Mouse (Mus musculus): ENCODE results near the gene Krt6b. TPM values are rescaled to one million over a fixed set of nuclear protein-coding genes. Genes with fewer than 3 reads are reported as not detected.
"Not testable (repeated sequence)": the region's sequence is repeated elsewhere in the genome, so short reads cannot be mapped to it uniquely, and the experiment has no call there.

Gene Krt6b
- polyA plus RNA-seq, 1 experiment from 2014 or later, result not detected

DNA sequence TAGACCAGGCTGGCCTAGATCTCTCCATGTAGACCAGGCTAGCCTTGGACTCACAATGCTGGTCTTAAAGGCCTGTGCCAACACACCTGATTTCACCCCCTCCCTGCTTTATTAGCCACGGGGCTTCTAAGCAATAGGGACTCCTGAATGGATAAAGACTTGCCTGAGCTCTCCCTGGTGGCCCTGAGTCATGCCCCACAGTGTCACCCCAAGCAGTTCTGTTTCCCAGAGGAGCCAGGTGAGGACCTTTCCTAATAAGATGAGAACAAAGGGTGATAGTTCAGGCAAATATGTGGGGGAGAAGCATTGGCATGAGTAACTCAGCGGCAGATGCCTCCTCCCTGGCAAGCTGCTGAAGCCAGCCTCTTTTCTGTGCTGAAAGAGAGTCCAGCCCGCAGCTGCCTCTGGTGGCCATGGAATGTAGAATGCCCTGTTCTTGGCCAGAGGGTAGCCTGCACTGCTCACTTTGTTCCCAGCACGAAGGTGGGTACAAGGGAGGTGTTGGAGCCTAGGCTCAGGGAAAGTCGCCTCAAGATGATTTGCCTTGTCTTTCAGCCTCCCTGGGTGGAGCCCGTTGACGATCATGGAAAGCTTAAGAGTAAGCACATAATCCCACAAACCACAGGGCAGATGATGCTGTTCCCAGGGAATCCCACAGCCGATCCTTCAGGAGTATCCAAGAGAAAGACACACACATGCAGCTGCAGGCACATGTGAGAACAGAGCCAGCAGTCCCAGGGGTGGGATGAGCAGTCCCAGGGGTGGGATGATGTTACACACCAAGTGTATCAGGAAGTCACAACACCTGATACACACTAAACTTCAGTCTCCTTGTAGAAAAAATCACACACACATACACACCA, 17.5 kb upstream of the Krt6b start:
- Histone ChIP-seq H3K4me1 (replicated peaks) (no peaks in the 10 kb centered on the region), H3K36me3 (no peaks in the 10 kb centered on the region), H3K9ac (no peak overlapping the region), H3K27me3 (no peaks in the 10 kb centered on the region), H3K27ac (no peak overlapping the region), H3K9me3 (replicated peaks) (no peaks in the 10 kb centered on the region), H3K4me2 (no peak overlapping the region), H3K4me3 (replicated peaks) (no peak overlapping the region)
- ATAC-seq (ENCODE audit: low read depth) (no peak), DNase-seq (no peak)
- 55% methylated on average over 8 of the region's 8 CpGs for WGBS (ENCODE audit: insufficient replicate concordance)

DNA sequence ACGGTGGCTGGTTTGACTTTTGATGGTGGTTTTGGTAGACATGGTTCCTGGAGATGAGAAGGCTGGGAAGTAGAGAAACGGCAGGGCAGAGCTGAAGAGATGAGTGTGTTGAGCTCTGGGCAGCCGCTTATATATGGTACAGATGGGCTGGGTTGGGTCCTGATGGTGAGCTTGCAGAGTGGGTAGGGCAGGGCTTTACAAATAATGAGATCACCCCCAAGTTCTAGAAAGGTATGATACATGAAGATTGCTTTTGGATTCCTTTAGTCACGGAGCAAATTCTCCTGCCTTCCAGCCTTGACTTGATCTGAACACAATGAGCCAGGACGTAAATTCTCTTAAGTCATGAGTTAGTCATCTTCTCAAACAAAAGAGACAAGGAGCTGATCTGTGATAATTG, 14.1 kb upstream of the Krt6b start, which contains the start of gene Krt6a:
Gene Krt6a (minus strand): TSS at position 101 of the 400 bp plus-strand sequence.
- Histone ChIP-seq H3K4me2 (no peak within 1 kb of the TSS), H3K4me1 (replicated peaks) (no peaks in the 10 kb centered on the region), H3K36me3 (no peaks in the 10 kb centered on the region), H3K27me3 (no peaks in the 10 kb centered on the region), H3K9me3 (replicated peaks) (no peaks in the 10 kb centered on the region), H3K27ac (no peak within 1 kb of the TSS), H3K9ac (no peak within 1 kb of the TSS), H3K4me3 (replicated peaks) (no peak within 1 kb of the TSS)
- no peak for ATAC-seq (ENCODE audit: low read depth)
- WGBS (ENCODE audit: insufficient replicate concordance), result 58% methylated on average over 5 of the region's 5 CpGs
- DNase-seq, result no peak

DNA sequence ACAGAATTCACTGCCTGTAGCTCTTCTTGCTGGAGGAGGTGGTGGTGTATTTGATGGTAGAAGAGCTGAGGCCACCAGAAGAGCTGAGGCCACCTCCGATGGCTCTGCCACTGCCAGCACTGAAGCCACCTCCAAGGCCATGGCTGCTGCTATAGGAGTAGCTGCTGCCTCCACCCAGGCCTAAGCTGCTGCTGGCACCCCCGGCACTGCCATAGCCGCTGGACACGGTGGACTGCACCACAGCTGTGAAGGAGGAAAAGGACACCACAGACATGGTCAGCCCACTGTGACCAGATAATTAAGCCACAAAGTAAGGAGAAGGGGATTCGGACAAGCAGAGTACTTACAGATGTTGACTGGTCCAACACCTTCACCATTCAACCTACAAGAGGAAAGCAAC, 10.4 kb upstream of the Krt6b start:
- H3K9me3 ChIP-seq (replicated peaks); DNase-seq; ATAC-seq (ENCODE audit: low read depth); H3K27me3 ChIP-seq; H3K4me3 ChIP-seq (replicated peaks); H3K4me2 ChIP-seq; H3K9ac ChIP-seq; H3K4me1 ChIP-seq (replicated peaks); H3K36me3 ChIP-seq; H3K27ac ChIP-seq: not testable (repeated sequence)
- WGBS (ENCODE audit: insufficient replicate concordance), result 80% methylated on average over 5 of the region's 5 CpGs

DNA sequence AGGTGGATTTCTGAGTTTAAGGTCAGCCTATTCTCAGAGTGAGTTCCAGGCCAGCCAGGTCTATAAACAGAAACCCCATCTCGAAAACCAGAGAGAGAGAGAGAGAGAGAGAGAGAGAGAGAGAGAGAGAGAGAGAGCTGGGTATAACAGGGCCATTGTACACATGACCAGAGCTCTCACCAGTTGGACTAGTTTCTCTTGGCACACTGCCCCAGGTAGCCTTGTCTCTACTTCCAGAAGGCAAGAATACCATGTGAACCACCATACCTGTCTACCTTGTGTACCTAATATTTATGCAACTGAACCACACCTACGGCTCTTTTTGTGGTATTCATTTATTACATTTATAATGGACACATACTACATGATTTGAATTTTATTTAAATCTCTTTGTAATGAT, 8.1 kb upstream of the Krt6b start:
- Histone ChIP-seq H3K4me1 (replicated peaks) (no peaks in the 10 kb centered on the region), H3K36me3 (no peaks in the 10 kb centered on the region), H3K9ac (no peak overlapping the region), H3K27me3 (no peaks in the 10 kb centered on the region), H3K27ac (no peak overlapping the region), H3K9me3 (replicated peaks) (no peaks in the 10 kb centered on the region), H3K4me3 (replicated peaks) (no peak overlapping the region), H3K4me2 (no peak overlapping the region)
- no peak for ATAC-seq (ENCODE audit: low read depth)
- 39% methylated on average over 2 of the region's 2 CpGs for WGBS (ENCODE audit: insufficient replicate concordance)
- DNase-seq, result no peak

DNA sequence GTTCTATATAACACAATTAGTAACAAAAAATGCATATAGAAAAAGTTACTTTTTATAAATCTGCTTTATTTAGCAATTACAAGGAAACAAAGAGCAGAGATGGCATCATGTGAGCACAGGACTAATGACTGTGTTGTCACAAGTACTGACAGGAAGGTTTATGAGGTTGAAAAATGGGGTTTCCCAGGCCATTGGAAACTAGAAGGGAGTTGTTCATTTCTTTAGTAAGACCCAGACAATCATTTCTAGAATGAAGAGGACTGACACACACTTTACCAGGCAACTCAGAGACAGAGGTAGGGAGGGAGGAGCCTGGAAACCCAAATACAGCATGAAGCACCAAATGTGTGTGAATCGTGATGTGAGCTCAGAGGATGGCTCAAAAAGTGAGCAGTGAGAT, 4.1 kb downstream of the Krt6b start:
- Histone ChIP-seq H3K4me3 (replicated peaks) (no peak overlapping the region), H3K9ac (no peak overlapping the region), H3K27me3 (no peaks in the 10 kb centered on the region), H3K4me2 (no peak overlapping the region), H3K36me3 (no peaks in the 10 kb centered on the region), H3K9me3 (replicated peaks) (no peaks in the 10 kb centered on the region), H3K4me1 (replicated peaks) (no peaks in the 10 kb centered on the region), H3K27ac (no peak overlapping the region)
- no peak for ATAC-seq (ENCODE audit: low read depth)
- 67% methylated on average over 1 of the region's 1 CpGs for WGBS (ENCODE audit: insufficient replicate concordance)
- DNase-seq, result no peak

DNA sequence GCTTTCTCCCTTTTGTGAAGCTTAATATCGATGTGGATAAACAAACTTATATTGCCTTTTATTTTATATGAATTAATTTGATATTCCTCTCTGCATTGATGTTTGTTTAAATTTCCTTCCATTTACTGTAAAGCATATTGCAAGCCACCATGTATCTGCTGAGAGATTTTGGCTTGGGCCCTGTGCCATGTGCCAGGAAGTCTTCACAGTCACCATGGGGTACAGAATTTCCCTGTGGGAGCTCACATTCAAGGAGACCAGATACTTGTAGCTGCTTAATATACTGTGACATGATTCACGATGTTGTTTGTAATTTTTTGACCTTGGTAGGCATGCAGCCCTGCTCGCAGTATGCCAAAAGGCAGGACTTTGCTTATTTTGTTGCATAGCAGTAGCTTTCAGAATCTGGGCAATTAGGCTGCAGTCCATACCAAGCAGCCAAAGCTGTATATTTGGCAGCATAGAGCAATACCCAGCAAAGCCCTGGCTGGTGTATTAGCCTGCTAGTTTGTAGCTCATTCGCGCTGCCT, 27.3 kb downstream of the Krt6b start:
- Histone ChIP-seq H3K4me2 (no peak overlapping the region), H3K27ac (no peak overlapping the region), H3K36me3 (no peaks in the 10 kb centered on the region), H3K27me3 (no peaks in the 10 kb centered on the region), H3K4me3 (replicated peaks) (no peak overlapping the region), H3K9me3 (replicated peaks) (no peaks in the 10 kb centered on the region), H3K4me1 (replicated peaks) (no peaks in the 10 kb centered on the region), H3K9ac (no peak overlapping the region)
- ATAC-seq (ENCODE audit: low read depth), result no peak
- DNase-seq, result no peak
- 65% methylated on average over 5 of the region's 5 CpGs for WGBS (ENCODE audit: insufficient replicate concordance)

DNA sequence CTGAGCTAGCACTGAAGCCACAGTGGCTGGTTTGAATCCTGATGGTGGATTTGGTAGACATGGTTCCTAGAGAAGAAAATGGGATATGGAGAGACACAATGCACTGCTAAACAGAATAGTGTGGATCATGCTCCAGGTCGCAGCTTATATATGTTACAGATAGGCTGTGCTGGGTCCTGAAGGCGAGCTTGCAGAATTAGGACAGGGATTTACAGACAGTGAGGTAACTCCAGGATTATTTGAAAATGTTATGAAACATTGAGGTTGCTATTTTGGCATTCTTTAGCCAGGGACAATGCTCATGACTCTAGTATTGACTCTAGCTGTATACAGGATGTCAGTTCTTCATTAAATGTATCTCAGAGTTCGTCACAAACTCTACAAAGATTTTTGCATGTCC, 32.8 kb downstream of the Krt6b start, which contains the start of gene Gm5478:
Gene Gm5478 (minus strand): TSS at position 101 of the 400 bp plus-strand sequence.
- H3K27ac ChIP-seq, result no peak within 1 kb of the TSS
- H3K9me3 ChIP-seq (replicated peaks), result no peaks in the 10 kb centered on the region
- H3K9ac ChIP-seq, result no peak within 1 kb of the TSS
- H3K36me3 ChIP-seq, result no peaks in the 10 kb centered on the region
- no peak within 1 kb of the TSS for H3K4me3 ChIP-seq (replicated peaks)
- 54% methylated on average over 3 of the region's 3 CpGs for WGBS (ENCODE audit: insufficient replicate concordance)
- DNase-seq (no peak), ATAC-seq (ENCODE audit: low read depth) (no peak)
- H3K4me2 ChIP-seq, result no peak within 1 kb of the TSS
- no peaks in the 10 kb centered on the region for H3K27me3 ChIP-seq
- H3K4me1 ChIP-seq (replicated peaks), result no peaks in the 10 kb centered on the region

DNA sequence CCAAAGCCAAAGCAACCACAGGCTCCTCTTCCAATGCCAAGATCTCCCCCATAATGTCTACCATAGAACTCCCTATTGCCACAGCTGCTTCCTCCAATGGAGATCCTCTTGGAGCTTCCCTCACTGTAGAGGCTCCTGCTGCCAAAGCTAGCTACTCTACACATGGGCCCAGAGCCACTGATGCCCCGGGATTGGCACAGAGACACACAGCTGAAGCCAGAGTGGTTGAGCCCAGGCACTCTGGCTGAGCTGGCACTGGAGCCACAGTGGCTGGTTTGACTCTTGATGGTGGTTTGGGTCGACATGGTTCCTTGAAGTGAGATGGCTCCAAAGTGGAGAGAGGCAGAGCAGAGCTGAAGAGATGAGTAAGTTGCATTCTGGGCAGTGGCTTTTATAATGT, 52.2 kb downstream of the Krt6b start, which contains the start of gene Gm5414:
Gene Gm5414 (minus strand): TSS at position 305 of the 400 bp plus-strand sequence.
- H3K4me1 ChIP-seq (replicated peaks), result no peaks in the 10 kb centered on the region
- H3K4me3 ChIP-seq (replicated peaks), result no peak within 1 kb of the TSS
- WGBS (ENCODE audit: insufficient replicate concordance), result 37% methylated on average over 2 of the region's 2 CpGs

More for the DNA sequence above, 52.2 kb downstream of the Krt6b start, which contains the start of gene Gm5414:
- H3K4me2 ChIP-seq, result no peak within 1 kb of the TSS
- H3K36me3 ChIP-seq, result no peaks in the 10 kb centered on the region
- H3K27ac ChIP-seq, result no peak within 1 kb of the TSS
- H3K9ac ChIP-seq, result no peak within 1 kb of the TSS
- ATAC-seq (ENCODE audit: low read depth) (no peak), DNase-seq (no peak)
- no peaks in the 10 kb centered on the region for H3K27me3 ChIP-seq
- no peaks in the 10 kb centered on the region for H3K9me3 ChIP-seq (replicated peaks)

Small RNAs within 50 kb of the gene (microRNA-seq; reads per million reads assigned to microRNA genes)
- not detected for gene Gm44323
- not detected for gene Gm44342
- not detected for gene Gm44383
- not detected for gene Gm44479

Other genes with a start within 250 kb of the Krt6b start
- not detected in 2 replicates for gene Krt87, start 241.5 kb downstream of the Krt6b start, polyA plus RNA-seq (2015; fragmentation: Nextera tagmentation; extraction: Ambion mirVana)
- not detected in 2 replicates for gene Krt88, start 232.5 kb downstream of the Krt6b start, polyA plus RNA-seq (2015; fragmentation: Nextera tagmentation; extraction: Ambion mirVana)
- gene Krt81, start 216.5 kb downstream of the Krt6b start, polyA plus RNA-seq (2015; fragmentation: Nextera tagmentation; extraction: Ambion mirVana), result not detected in 2 replicates
- gene Krt86, start 206.8 kb downstream of the Krt6b start, polyA plus RNA-seq (2015; fragmentation: Nextera tagmentation; extraction: Ambion mirVana), result not detected in 2 replicates
- gene Krt83, start 188.8 kb downstream of the Krt6b start, polyA plus RNA-seq (2015; fragmentation: Nextera tagmentation; extraction: Ambion mirVana), result not detected in 2 replicates
- gene Gm49425, start 163.0 kb downstream of the Krt6b start, polyA plus RNA-seq (2015; fragmentation: Nextera tagmentation; extraction: Ambion mirVana), result not detected in 2 replicates
- not detected in 2 replicates for gene Krt84, start 147.5 kb downstream of the Krt6b start, polyA plus RNA-seq (2015; fragmentation: Nextera tagmentation; extraction: Ambion mirVana)
- not detected in 2 replicates for gene Krt82, start 129.6 kb downstream of the Krt6b start, polyA plus RNA-seq (2015; fragmentation: Nextera tagmentation; extraction: Ambion mirVana)
- gene Krt90, start 117.3 kb downstream of the Krt6b start, polyA plus RNA-seq (2015; fragmentation: Nextera tagmentation; extraction: Ambion mirVana), result not detected in 2 replicates
- not detected in 2 replicates for gene Krt75, start 106.4 kb downstream of the Krt6b start, polyA plus RNA-seq (2015; fragmentation: Nextera tagmentation; extraction: Ambion mirVana)
- gene Gm5414, start 52.1 kb downstream of the Krt6b start, polyA plus RNA-seq (2015; fragmentation: Nextera tagmentation; extraction: Ambion mirVana), result not detected in 2 replicates
- gene Gm5478, start 32.9 kb downstream of the Krt6b start, polyA plus RNA-seq (2015; fragmentation: Nextera tagmentation; extraction: Ambion mirVana), result not detected in 2 replicates
- 0.05 and 0.09 TPM in 2 replicates for gene Krt6a, start 14.0 kb upstream of the Krt6b start, polyA plus RNA-seq (2015; fragmentation: Nextera tagmentation; extraction: Ambion mirVana)
- 0.63 and 0.69 TPM in 2 replicates for gene Krt5, start 32.6 kb upstream of the Krt6b start, polyA plus RNA-seq (2015; fragmentation: Nextera tagmentation; extraction: Ambion mirVana)
- not detected in 2 replicates for gene Krt71, start 62.8 kb upstream of the Krt6b start, polyA plus RNA-seq (2015; fragmentation: Nextera tagmentation; extraction: Ambion mirVana)
- gene Krt72, start 106.2 kb upstream of the Krt6b start, polyA plus RNA-seq (2015; fragmentation: Nextera tagmentation; extraction: Ambion mirVana), result not detected in 2 replicates
- gene Krt73, start 122.1 kb upstream of the Krt6b start, polyA plus RNA-seq (2015; fragmentation: Nextera tagmentation; extraction: Ambion mirVana), result not detected in 2 replicates
- not detected in 2 replicates for gene Krt2, start 137.9 kb upstream of the Krt6b start, polyA plus RNA-seq (2015; fragmentation: Nextera tagmentation; extraction: Ambion mirVana)
- not detected in 2 replicates for gene Krt1, start 170.5 kb upstream of the Krt6b start, polyA plus RNA-seq (2015; fragmentation: Nextera tagmentation; extraction: Ambion mirVana)
- gene Krt77, start 189.4 kb upstream of the Krt6b start, polyA plus RNA-seq (2015; fragmentation: Nextera tagmentation; extraction: Ambion mirVana), result not detected in 2 replicates
- gene Krt76, start 212.6 kb upstream of the Krt6b start, polyA plus RNA-seq (2015; fragmentation: Nextera tagmentation; extraction: Ambion mirVana), result not detected in 2 replicates
- 0.15 and 0.32 TPM in 2 replicates for gene Krt4, start 244.4 kb upstream of the Krt6b start, polyA plus RNA-seq (2015; fragmentation: Nextera tagmentation; extraction: Ambion mirVana)

Measured in liver, embryonic 13.5 days (tissue).